Mouse (Mus musculus) effector memory CD4-positive, alpha-beta T cell, adult 7 months (primary cell): ENCODE measurements around the gene 4933427I04Rik. TPM values are rescaled to one million over a fixed set of nuclear protein-coding genes. Genes with fewer than 3 reads are reported as not detected.

Experiments
- polyA plus RNA-seq: library from polyadenylated mRNA; unstranded; fragments of 100-300 nt; shearing (Covaris generic); gene quantifications from one replicate; pipeline ENCODE4 v1.2.1, GENCODE M21; 2017

Gene 4933427I04Rik
- polyA plus RNA-seq: 0.34 TPM

GRCm38 (mm10) chr4:123859379-123859778, at the start of gene 4933427I04Rik:
TSS of gene 4933427I04Rik (plus strand) at chr4:123859679.

GRCm38 (mm10) chr4:123904333-123905125, 45.0 kb downstream of the 4933427I04Rik start, which contains the start of gene Mycbp:
TSS of gene Mycbp (plus strand) at chr4:123904832.

Other genes with a start within 250 kb of the 4933427I04Rik start
- 112 TPM for gene Macf1, start 175.3 kb upstream of the 4933427I04Rik start, polyA plus RNA-seq
- 58.4 TPM for gene Ndufs5, start 141.5 kb upstream of the 4933427I04Rik start, polyA plus RNA-seq
- gene Akirin1, start 109.3 kb upstream of the 4933427I04Rik start, polyA plus RNA-seq: 113 TPM
- gene Rhbdl2, start 71.8 kb upstream of the 4933427I04Rik start, polyA plus RNA-seq: 0.71 TPM
- gene Mycbp, start 45.2 kb downstream of the 4933427I04Rik start, polyA plus RNA-seq: 13.6 TPM
- gene Rragc, start 57.8 kb downstream of the 4933427I04Rik start, polyA plus RNA-seq: 52.9 TPM
- not detected for gene 4930535I16Rik, start 58.3 kb downstream of the 4933427I04Rik start, polyA plus RNA-seq